In the genomic region with DNA sequence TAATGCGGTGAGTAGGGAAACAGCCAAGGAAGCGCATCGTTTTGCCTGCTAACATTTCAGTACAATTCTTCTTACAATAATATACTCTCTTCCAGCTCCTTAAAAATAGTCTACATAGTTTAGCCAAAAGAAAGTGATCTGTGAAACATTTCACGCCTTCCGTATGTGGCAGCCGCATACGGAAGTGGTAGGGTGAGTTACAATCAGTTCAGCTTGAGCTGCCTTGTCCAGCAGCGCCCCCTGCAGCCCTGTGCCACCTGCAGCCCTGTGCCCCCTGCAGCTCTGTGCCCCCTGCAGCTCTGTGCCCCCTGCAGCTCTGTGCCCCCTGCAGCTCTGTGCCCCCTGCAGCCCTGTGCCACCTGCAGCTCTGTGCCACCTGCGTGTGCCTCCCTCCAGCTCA, we compare ENCODE assay signal across 9 mouse cellular contexts.
A peak's percentile ranks its signal among the peaks of the same experiment; 100 is the strongest.
DNase-seq lines count a peak whose midpoint lies in the region; ATAC-seq and TF ChIP-seq lines count a peak whose summit lies in the region.
"Had no signal": no experiment of that assay in that cellular context is flagged by ENCODE, and none has a peak within 500 bp of the region (broad histone marks: within the 10 kb centered on the region; RNA-seq: fewer than 3 reads in every experiment).

No protein-coding gene starts in this region.

- intact Hi-C loops in heart, adult 2 months (cut with DNase I) = loop anchor here (2.0 to 5.0 kb wide), 3 partner anchors 149 to 341 kb away; no protein-coding TSS in a partner anchor
- intact Hi-C loops in heart, postnatal 25 days (cut with DNase I) = loop anchor here (5.0 kb wide), 1 partner anchor 149 kb away; no protein-coding TSS in a partner anchor
- intact Hi-C loops in left cerebral cortex, adult 2 months (cut with DNase I) = loop anchor here (1.0 to 5.0 kb wide), 3 partner anchors 151 to 339 kb away; no protein-coding TSS in a partner anchor

- TF ChIP-seq POLR2A in heart, adult 2 months (IDR thresholded peaks at IDR 0.05; ENCODE audit: insufficient read depth, low read depth, low read length) = no peak
- no peak for TF ChIP-seq POLR2A in testis, adult 2 months (IDR thresholded peaks at IDR 0.05; ENCODE audit: control insufficient read depth, low read depth, low read length)

- no peaks in the 10 kb centered on the region; the same call in 1 of the 2 replicates for H3K4me1 ChIP-seq in heart, adult 2 months (ENCODE audit: control insufficient read depth, insufficient read depth, low read length)
- H3K4me1 ChIP-seq in testis, adult 2 months (ENCODE audit: control insufficient read depth, insufficient read depth, low read length) = no peaks in the 10 kb centered on the region; the same call in 1 of the 2 replicates
- H3K4me1 ChIP-seq in embryonic facial prominence, embryonic 11.5 days (ENCODE audit: control insufficient read depth, insufficient read depth, low read length) = no peaks in the 10 kb centered on the region

- no peak for TF ChIP-seq EP300 in heart, adult 2 months (IDR thresholded peaks at IDR 0.05; ENCODE audit: insufficient read depth, low read depth, low read length)

- 74% methylated on average over 9 of the region's 9 CpGs for WGBS in heart, adult 2 months
- 85% methylated on average over 9 of the region's 9 CpGs for WGBS in embryonic facial prominence, embryonic 11.5 days

- H3K36me3 ChIP-seq in heart, adult 2 months (ENCODE audit: control insufficient read depth, insufficient read depth, low read length) = no peaks in the 10 kb centered on the region
- no peaks in the 10 kb centered on the region for H3K36me3 ChIP-seq in testis, adult 2 months (ENCODE audit: control insufficient read depth, insufficient read depth, low read length)
- H3K36me3 ChIP-seq in embryonic facial prominence, embryonic 11.5 days (replicated peaks; ENCODE audit: control insufficient read depth, insufficient read depth, low read depth, low read length) = no peaks in the 10 kb centered on the region

- H3K4me3 ChIP-seq in heart, adult 2 months = no peak overlapping the region
- H3K4me3 ChIP-seq in testis, adult 2 months (ENCODE audit: control insufficient read depth, low read depth, low read length) = no peak overlapping the region
- H3K4me3 ChIP-seq in embryonic facial prominence, embryonic 11.5 days (ENCODE audit: low read depth, low read length) = no peak overlapping the region
- H3K4me3 ChIP-seq in left cerebral cortex, adult 2 months = no peak overlapping the region
- H3K4me3 ChIP-seq: neural tube, embryonic 13.5 days had no signal

- no peak overlapping the region for H3K4me2 ChIP-seq in embryonic facial prominence, embryonic 11.5 days (ENCODE audit: low read depth, low read length)
- H3K4me2 ChIP-seq: neural tube, embryonic 13.5 days had no signal

- no peak overlapping the region for H3K9ac ChIP-seq in heart, adult 2 months (ENCODE audit: low read depth, low read length)
- no peak overlapping the region for H3K9ac ChIP-seq in embryonic facial prominence, embryonic 11.5 days (replicated peaks; ENCODE audit: low read length)
- H3K9ac ChIP-seq: neural tube, embryonic 13.5 days had no signal

- H3K27ac ChIP-seq in heart, adult 2 months = no peak overlapping the region
- no peak overlapping the region for H3K27ac ChIP-seq in testis, adult 2 months (ENCODE audit: control insufficient read depth, insufficient read depth, low read depth, low read length)
- H3K27ac ChIP-seq in embryonic facial prominence, embryonic 11.5 days (replicated peaks; ENCODE audit: low read depth, low read length) = no peak overlapping the region
- H3K27ac ChIP-seq in left cerebral cortex, adult 2 months = no peak overlapping the region
- H3K27ac ChIP-seq: neural tube, embryonic 13.5 days had no signal

- peak; percentile 40 to 58 for DNase-seq in heart, adult 2 months
- no peak for DNase-seq in heart, postnatal 25 days (ENCODE audit: low spot score)
- no peak for DNase-seq in testis, postnatal 14 days (ENCODE audit: low spot score)
- peak; percentile 17 for DNase-seq in embryonic facial prominence, embryonic 11.5 days (ENCODE audit: low spot score)
- peak; percentile 49 to 71 for DNase-seq in left cerebral cortex, adult 2 months (ENCODE audit: extremely low spot score in 1 of 2, low spot score in 2 of 2)
- DNase-seq in right cerebral cortex, adult 2 months (ENCODE audit: low spot score in 2 of 2) = peak; percentile 46 to 54

- peak; percentile 70 for TF ChIP-seq CTCF in heart, adult 2 months (IDR thresholded peaks at IDR 0.05)
- TF ChIP-seq CTCF in testis, adult 2 months (IDR thresholded peaks at IDR 0.05; ENCODE audit: control insufficient read depth, insufficient read depth, insufficient replicate concordance, low read depth, low read length) = peak; percentile 29; the same call in 1 of the 2 replicates
- peak; percentile 62 for TF ChIP-seq CTCF in left cerebral cortex, adult 2 months (IDR thresholded peaks at IDR 0.05)

- no peak for ATAC-seq in embryonic facial prominence, embryonic 11.5 days (replicated peaks; ENCODE audit: insufficient number of reproducible peaks, low FRiP score, low TSS enrichment, low read depth)
- no peak for ATAC-seq in monocyte, adult 5-6 weeks (replicated peaks; ENCODE audit: insufficient number of reproducible peaks, low FRiP score, low TSS enrichment, poor library complexity, severe bottlenecking)

- no peaks in the 10 kb centered on the region for H3K9me3 ChIP-seq in embryonic facial prominence, embryonic 11.5 days (replicated peaks; ENCODE audit: control insufficient read depth, low read length)
- H3K9me3 ChIP-seq: neural tube, embryonic 13.5 days had no signal

- H3K79me2 ChIP-seq in heart, adult 2 months (replicated peaks; ENCODE audit: control insufficient read depth, insufficient read depth, low read length) = no peaks in the 10 kb centered on the region

- H3K27me3 ChIP-seq in heart, adult 2 months (ENCODE audit: control insufficient read depth, insufficient read depth, low read length) = no peaks in the 10 kb centered on the region
- H3K27me3 ChIP-seq in testis, adult 2 months (ENCODE audit: control insufficient read depth, insufficient read depth, low read length) = no peaks in the 10 kb centered on the region
- no peaks in the 10 kb centered on the region for H3K27me3 ChIP-seq in embryonic facial prominence, embryonic 11.5 days (ENCODE audit: control insufficient read depth, insufficient read depth, low read length)
- H3K27me3 ChIP-seq: neural tube, embryonic 13.5 days had no signal

Comparison
In these comparisons a context has a peak if more than half of its experiments do, and no peak if none do; other contexts are left out.
1. DNase-seq: peak in heart, adult 2 months (2 of 2), embryonic facial prominence, embryonic 11.5 days (single experiment), left cerebral cortex, adult 2 months (2 of 2) and right cerebral cortex, adult 2 months (2 of 2); none in heart, postnatal 25 days (single experiment) and testis, postnatal 14 days (single experiment).
2. Peak in every context shown above with its lines, with median percentiles within 50 percentile points of each other: CTCF ChIP-seq.